Mouse (Mus musculus) T-cell, adult 2 months (primary cell): Measurements from ENCODE around the gene Kcnk13.
"Not testable (repeated sequence)": the region's sequence is repeated elsewhere in the genome, so short reads cannot be mapped to it uniquely, and the experiment has no call there.

Experiments used
- DNase-seq: peaks from one replicate; pipeline ENCODE4 v3.0.0; 2022; ENCODE audit warnings: low spot score

Gene Kcnk13

GRCm38 (mm10) chr12:99965203-99966115 is 1.2 kb downstream of the Kcnk13 start:
- DNase-seq, result no peak

- DNase-seq, result no peak
Observed at GRCm38 (mm10) chr12:99966116-99966770, 1.9 kb downstream of the Kcnk13 start.

GRCm38 (mm10) chr12:99966881-99967363 is 2.6 kb downstream of the Kcnk13 start:
- DNase-seq, result no peak

GRCm38 (mm10) chr12:99969906-99970305 is 5.6 kb downstream of the Kcnk13 start:
- no peak for DNase-seq

GRCm38 (mm10) chr12:99971205-99971894 is 7.1 kb downstream of the Kcnk13 start:
- not testable (repeated sequence) for DNase-seq

GRCm38 (mm10) chr12:99972825-99973224 is 8.5 kb downstream of the Kcnk13 start:
- no peak for DNase-seq

GRCm38 (mm10) chr12:99973659-99974058 is 9.4 kb downstream of the Kcnk13 start:
- no peak for DNase-seq

- no peak for DNase-seq
Observed at GRCm38 (mm10) chr12:99979541-99979940, 15.2 kb downstream of the Kcnk13 start.

GRCm38 (mm10) chr12:99986797-99987196 is 22.5 kb downstream of the Kcnk13 start:
- DNase-seq, result no peak

- no peak for DNase-seq
Observed at GRCm38 (mm10) chr12:99988144-99988543, 23.8 kb downstream of the Kcnk13 start.

GRCm38 (mm10) chr12:99992362-99992862 is 28.1 kb downstream of the Kcnk13 start:
- DNase-seq, result no peak

GRCm38 (mm10) chr12:99993146-99993890 is 29.0 kb downstream of the Kcnk13 start:
- DNase-seq, result no peak

GRCm38 (mm10) chr12:99995951-99996350 is 31.7 kb downstream of the Kcnk13 start:
- no peak for DNase-seq

GRCm38 (mm10) chr12:99999726-100000125 is 35.4 kb downstream of the Kcnk13 start:
- DNase-seq, result no peak

GRCm38 (mm10) chr12:100000381-100000780 is 36.1 kb downstream of the Kcnk13 start:
- DNase-seq, result no peak

GRCm38 (mm10) chr12:100001246-100001645 is 36.9 kb downstream of the Kcnk13 start:
- DNase-seq, result no peak

- no peak for DNase-seq
Observed at GRCm38 (mm10) chr12:100001910-100002309, 37.6 kb downstream of the Kcnk13 start.

- DNase-seq, result no peak
Observed at GRCm38 (mm10) chr12:100002914-100003587, 38.8 kb downstream of the Kcnk13 start.

GRCm38 (mm10) chr12:100005285-100005684 is 41.0 kb downstream of the Kcnk13 start:
- no peak for DNase-seq

GRCm38 (mm10) chr12:100006681-100007080 is 42.4 kb downstream of the Kcnk13 start:
- DNase-seq, result no peak

- no peak for DNase-seq
Observed at GRCm38 (mm10) chr12:100012839-100013238, 48.5 kb downstream of the Kcnk13 start.
